Mouse (Mus musculus): Measurements from ENCODE around the gene Ep300. TPM values are rescaled to one million over a fixed set of nuclear protein-coding genes. Genes with fewer than 3 reads are reported as not detected.
"Not testable (repeated sequence)": the region's sequence is repeated elsewhere in the genome, so short reads cannot be mapped to it uniquely, and the experiment has no call there.

Ep300 gene
- polyA plus RNA-seq, 1 experiment from 2014 or later: 18.0 TPM

DNA sequence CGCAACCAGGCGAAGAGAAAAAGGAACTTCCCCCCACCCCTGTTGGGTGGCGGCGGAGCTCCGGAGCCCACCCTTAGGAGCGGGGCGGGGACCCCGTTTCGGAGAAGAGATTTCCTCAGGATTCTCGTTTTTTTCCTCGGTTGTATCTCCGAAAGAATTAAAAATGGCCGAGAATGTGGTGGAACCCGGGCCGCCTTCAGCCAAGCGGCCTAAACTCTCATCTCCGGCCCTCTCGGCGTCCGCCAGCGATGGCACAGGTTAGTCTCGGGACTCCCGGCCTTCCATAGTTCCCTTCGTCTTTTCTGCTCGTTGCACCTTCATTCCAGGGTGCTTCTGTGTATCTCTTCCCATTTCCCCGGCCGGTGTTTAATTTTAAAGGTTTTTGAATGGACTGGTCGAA, 1.3 kb downstream of the Ep300 start:
- H3K4me3 ChIP-seq (replicated peaks; ENCODE audit: low read length): peak overlapping the region; percentile 62
- peaks cover 21% of the 10 kb centered on the region for H3K4me1 ChIP-seq (replicated peaks; ENCODE audit: control insufficient read depth, insufficient read depth, low read length)
- H3K9me3 ChIP-seq (ENCODE audit: control insufficient read depth, low read length): no peaks in the 10 kb centered on the region
- ATAC-seq: no peak
- no peaks in the 10 kb centered on the region for H3K27me3 ChIP-seq (replicated peaks; ENCODE audit: control insufficient read depth, insufficient read depth, low read length)
- peak overlapping the region; percentile 100 for H3K27ac ChIP-seq (ENCODE audit: low read length)
- H3K9ac ChIP-seq (replicated peaks; ENCODE audit: low read depth, low read length): peak overlapping the region; percentile 100
- H3K4me2 ChIP-seq (ENCODE audit: low read length): peak overlapping the region; percentile 62
- 0% methylated on average over 28 of the region's 28 CpGs for WGBS
- no peaks in the 10 kb centered on the region for H3K36me3 ChIP-seq (ENCODE audit: control insufficient read depth, insufficient read depth)

DNA sequence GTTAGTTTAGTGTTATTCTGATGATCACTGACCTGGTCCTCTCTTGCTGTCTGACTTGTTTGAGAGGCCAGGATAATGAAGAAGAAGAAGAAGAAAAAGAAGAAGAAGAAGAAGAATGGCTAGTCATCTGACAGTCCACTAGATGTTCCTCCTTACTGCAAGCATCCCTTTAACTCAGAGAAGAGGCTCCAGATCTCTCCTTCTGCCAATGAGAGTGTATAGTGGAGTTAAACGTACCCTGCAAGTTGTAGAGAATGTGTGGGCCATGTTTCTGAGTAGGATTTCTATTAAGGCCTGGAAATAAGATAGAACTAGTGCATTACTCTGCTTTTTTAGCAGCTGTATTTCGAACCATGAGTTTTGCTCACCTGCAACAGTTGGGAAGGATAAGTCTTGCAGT, 2.5 kb downstream of the Ep300 start:
- no peaks in the 10 kb centered on the region for H3K27me3 ChIP-seq (replicated peaks; ENCODE audit: control insufficient read depth, insufficient read depth, low read length)
- no peak overlapping the region for H3K27ac ChIP-seq (ENCODE audit: low read length)
- peak overlapping the region; percentile 62 for H3K4me2 ChIP-seq (ENCODE audit: low read length)
- 41% methylated on average over 2 of the region's 2 CpGs for WGBS
- H3K4me1 ChIP-seq (replicated peaks; ENCODE audit: control insufficient read depth, insufficient read depth, low read length): peaks cover 21% of the 10 kb centered on the region
- peak overlapping the region; percentile 100 for H3K9ac ChIP-seq (replicated peaks; ENCODE audit: low read depth, low read length)
- ATAC-seq: no peak
- H3K9me3 ChIP-seq (ENCODE audit: control insufficient read depth, low read length): no peaks in the 10 kb centered on the region
- peak overlapping the region; percentile 62 for H3K4me3 ChIP-seq (replicated peaks; ENCODE audit: low read length)
- H3K36me3 ChIP-seq (ENCODE audit: control insufficient read depth, insufficient read depth): no peaks in the 10 kb centered on the region

DNA sequence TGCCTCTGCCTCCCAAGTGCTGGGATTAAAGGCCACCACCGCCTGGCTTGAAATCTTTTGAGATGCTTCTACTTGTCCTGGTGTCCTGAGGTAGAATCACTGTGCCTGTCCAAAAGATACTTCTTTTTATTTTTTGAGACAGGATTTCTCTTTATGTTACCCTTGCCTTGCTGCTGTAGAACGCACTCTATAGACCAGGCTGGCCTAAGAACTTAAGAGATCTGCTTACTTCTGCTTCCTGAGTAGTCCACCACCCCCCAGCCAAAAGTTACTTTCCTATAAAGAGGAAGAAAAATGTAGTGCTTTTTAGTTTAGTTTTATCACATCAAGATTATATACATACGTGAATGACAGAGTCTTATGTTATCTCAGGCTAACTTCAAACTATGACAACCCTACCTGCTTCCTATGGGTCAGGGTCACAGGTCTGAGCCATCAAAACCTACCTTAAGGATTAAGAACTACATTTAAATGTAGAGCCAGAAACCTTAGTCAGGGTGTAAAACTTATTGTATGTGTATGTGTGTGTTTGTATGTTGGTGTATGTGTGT, 9.1 kb downstream of the Ep300 start:
- ATAC-seq: no peak
- Histone ChIP-seq H3K27ac (ENCODE audit: low read length) (no peak overlapping the region), H3K27me3 (replicated peaks; ENCODE audit: control insufficient read depth, insufficient read depth, low read length) (no peaks in the 10 kb centered on the region), H3K4me1 (replicated peaks; ENCODE audit: control insufficient read depth, insufficient read depth, low read length) (peaks cover 10% of the 10 kb centered on the region), H3K4me3 (replicated peaks; ENCODE audit: low read length) (no peak overlapping the region), H3K9ac (replicated peaks; ENCODE audit: low read depth, low read length) (no peak overlapping the region), H3K9me3 (ENCODE audit: control insufficient read depth, low read length) (no peaks in the 10 kb centered on the region), H3K4me2 (ENCODE audit: low read length) (no peak overlapping the region), H3K36me3 (ENCODE audit: control insufficient read depth, insufficient read depth) (no peaks in the 10 kb centered on the region)
- WGBS: 94% methylated on average over 3 of the region's 3 CpGs

DNA sequence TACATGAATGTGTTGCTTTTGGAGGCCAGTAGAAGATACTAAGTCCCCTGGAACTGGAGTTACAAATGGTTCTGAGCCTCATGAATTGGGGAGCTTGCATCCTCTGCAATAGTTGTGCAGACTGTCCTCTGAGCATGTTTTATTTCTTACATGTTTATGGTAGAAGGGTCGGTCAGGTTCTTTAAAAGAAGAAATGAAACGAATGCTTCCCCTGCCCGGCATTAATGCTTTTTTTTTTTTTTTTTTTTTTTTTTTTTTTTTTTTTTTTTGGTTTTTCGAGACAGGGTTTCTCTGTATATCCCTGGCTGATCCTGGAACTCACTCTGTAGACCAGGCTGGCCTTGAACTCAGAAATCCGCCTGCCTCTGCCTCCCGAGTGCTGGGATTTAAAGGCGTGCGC, 13.6 kb downstream of the Ep300 start:
- not testable (repeated sequence) for H3K9ac ChIP-seq (replicated peaks; ENCODE audit: low read depth, low read length); H3K9me3 ChIP-seq (ENCODE audit: control insufficient read depth, low read length); H3K4me1 ChIP-seq (replicated peaks; ENCODE audit: control insufficient read depth, insufficient read depth, low read length); ATAC-seq; H3K4me3 ChIP-seq (replicated peaks; ENCODE audit: low read length); H3K27ac ChIP-seq (ENCODE audit: low read length); H3K4me2 ChIP-seq (ENCODE audit: low read length); H3K27me3 ChIP-seq (replicated peaks; ENCODE audit: control insufficient read depth, insufficient read depth, low read length)
- WGBS: 93% methylated on average over 8 of the region's 8 CpGs
- H3K36me3 ChIP-seq (ENCODE audit: control insufficient read depth, insufficient read depth): peaks cover 10% of the 10 kb centered on the region

DNA sequence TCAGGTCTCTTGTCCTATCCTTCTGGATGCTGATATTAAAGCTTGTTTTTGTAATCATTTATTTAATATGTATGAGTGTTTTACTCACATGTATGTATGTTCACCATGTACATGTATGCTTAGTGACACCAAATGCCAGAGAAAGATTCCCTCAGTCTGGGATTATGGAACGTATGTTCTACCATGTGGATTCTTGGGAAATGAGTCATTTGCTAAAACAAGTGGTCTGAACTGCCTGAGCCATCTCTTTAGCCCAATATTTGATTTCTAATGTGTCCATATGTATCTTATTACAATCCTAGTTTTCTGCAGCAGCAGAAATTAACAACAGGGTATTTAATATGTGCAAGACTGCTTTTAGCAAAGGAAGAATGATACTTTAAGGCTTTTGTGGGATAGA, 20.1 kb downstream of the Ep300 start:
- Histone ChIP-seq H3K4me2 (ENCODE audit: low read length) (no peak overlapping the region), H3K4me1 (replicated peaks; ENCODE audit: control insufficient read depth, insufficient read depth, low read length) (peaks cover 3% of the 10 kb centered on the region), H3K27ac (ENCODE audit: low read length) (no peak overlapping the region), H3K27me3 (replicated peaks; ENCODE audit: control insufficient read depth, insufficient read depth, low read length) (no peaks in the 10 kb centered on the region), H3K36me3 (ENCODE audit: control insufficient read depth, insufficient read depth) (peaks cover 16% of the 10 kb centered on the region), H3K9ac (replicated peaks; ENCODE audit: low read depth, low read length) (no peak overlapping the region), H3K4me3 (replicated peaks; ENCODE audit: low read length) (no peak overlapping the region), H3K9me3 (ENCODE audit: control insufficient read depth, low read length) (no peaks in the 10 kb centered on the region)
- no peak for ATAC-seq
- WGBS: 88% methylated on average over 1 of the region's 1 CpGs

DNA sequence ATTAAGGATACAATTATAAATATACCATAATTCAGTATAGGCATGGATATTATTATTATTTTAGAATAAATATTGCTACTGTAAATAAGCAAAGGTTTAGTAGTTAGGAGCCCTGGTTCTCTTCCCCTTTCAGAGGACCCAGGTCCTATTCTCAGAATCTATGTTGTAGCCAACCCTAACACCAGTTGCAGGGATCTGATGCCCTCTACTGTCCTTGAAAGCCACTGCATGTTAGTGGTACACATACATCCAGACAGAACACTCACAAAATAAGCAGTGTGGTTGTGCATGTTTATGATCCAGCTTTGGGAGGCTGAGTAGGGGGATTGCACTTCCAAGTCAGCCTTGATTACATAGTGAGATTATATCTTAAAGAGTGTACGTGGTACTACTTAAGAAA, 21.5 kb downstream of the Ep300 start:
- 93% methylated on average over 1 of the region's 1 CpGs for WGBS
- peaks cover 16% of the 10 kb centered on the region for H3K36me3 ChIP-seq (ENCODE audit: control insufficient read depth, insufficient read depth)

DNA sequence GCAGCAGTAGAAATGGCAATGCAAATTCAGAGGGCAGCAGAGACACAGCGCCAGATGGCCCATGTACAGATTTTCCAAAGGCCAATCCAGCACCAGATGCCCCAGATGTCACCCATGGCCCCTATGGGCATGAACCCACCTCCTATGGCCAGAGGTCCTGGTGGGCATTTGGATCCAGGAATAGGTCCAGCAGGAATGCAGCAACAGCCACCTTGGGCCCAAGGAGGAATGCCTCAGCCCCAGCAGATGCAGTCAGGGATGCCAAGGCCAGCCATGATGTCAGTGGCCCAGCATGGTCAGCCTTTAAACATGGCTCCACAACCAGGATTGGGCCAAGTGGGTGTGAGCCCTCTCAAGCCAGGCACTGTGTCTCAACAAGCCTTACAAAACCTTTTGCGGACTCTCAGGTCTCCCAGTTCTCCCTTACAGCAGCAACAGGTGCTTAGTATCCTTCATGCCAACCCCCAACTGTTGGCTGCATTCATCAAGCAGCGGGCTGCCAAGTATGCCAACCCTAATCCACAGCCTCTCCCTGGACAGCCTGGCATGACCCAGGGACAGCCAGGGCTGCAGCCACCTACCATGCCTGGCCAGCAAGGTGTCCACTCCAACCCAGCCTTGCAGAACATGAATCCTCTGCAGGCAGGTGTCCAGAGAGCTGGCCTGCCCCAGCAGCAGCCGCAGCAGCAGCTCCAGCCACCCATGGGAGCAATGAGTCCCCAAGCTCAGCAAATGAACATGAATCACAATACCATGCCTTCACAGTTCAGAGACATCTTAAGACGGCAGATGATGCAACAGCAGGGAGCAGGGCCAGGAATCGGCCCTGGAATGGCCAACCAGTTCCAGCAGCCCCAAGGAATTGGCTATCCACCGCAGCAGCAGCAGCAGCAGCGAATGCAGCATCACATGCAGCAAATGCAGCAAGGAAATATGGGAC, 64.6 kb downstream of the Ep300 start:
- Histone ChIP-seq H3K36me3 (ENCODE audit: control insufficient read depth, insufficient read depth) (peaks cover 40% of the 10 kb centered on the region), H3K9me3 (ENCODE audit: control insufficient read depth, low read length) (no peaks in the 10 kb centered on the region), H3K9ac (replicated peaks; ENCODE audit: low read depth, low read length) (no peak overlapping the region), H3K4me1 (replicated peaks; ENCODE audit: control insufficient read depth, insufficient read depth, low read length) (no peaks in the 10 kb centered on the region), H3K27ac (ENCODE audit: low read length) (no peak overlapping the region), H3K4me2 (ENCODE audit: low read length) (no peak overlapping the region), H3K27me3 (replicated peaks; ENCODE audit: control insufficient read depth, insufficient read depth, low read length) (no peaks in the 10 kb centered on the region), H3K4me3 (replicated peaks; ENCODE audit: low read length) (no peak overlapping the region)
- WGBS: 93% methylated on average over 8 of the region's 8 CpGs
- no peak for ATAC-seq

More for the DNA sequence above, 21.5 kb downstream of the Ep300 start:
- Histone ChIP-seq H3K4me3 (replicated peaks; ENCODE audit: low read length) (no peak overlapping the region), H3K4me1 (replicated peaks; ENCODE audit: control insufficient read depth, insufficient read depth, low read length) (peaks cover 3% of the 10 kb centered on the region), H3K27me3 (replicated peaks; ENCODE audit: control insufficient read depth, insufficient read depth, low read length) (no peaks in the 10 kb centered on the region), H3K9ac (replicated peaks; ENCODE audit: low read depth, low read length) (no peak overlapping the region), H3K9me3 (ENCODE audit: control insufficient read depth, low read length) (no peaks in the 10 kb centered on the region), H3K27ac (ENCODE audit: low read length) (no peak overlapping the region), H3K4me2 (ENCODE audit: low read length) (no peak overlapping the region)
- ATAC-seq: no peak

DNA sequence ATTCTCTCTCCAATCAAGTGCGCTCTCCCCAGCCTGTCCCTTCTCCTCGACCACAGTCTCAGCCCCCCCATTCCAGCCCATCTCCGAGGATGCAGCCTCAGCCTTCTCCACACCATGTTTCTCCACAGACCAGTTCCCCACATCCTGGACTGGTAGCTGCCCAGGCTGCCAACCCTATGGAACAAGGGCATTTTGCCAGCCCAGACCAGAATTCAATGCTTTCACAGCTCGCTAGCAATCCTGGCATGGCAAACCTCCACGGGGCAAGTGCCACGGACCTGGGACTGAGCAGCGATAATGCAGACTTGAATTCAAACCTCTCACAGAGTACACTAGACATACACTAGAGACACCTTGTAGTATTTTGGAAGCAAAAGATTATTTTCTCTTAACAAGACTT, 65.5 kb downstream of the Ep300 start:
- H3K27me3 ChIP-seq (replicated peaks; ENCODE audit: control insufficient read depth, insufficient read depth, low read length): no peaks in the 10 kb centered on the region
- 74% methylated on average over 7 of the region's 7 CpGs for WGBS
- no peak overlapping the region for H3K27ac ChIP-seq (ENCODE audit: low read length)
- H3K4me1 ChIP-seq (replicated peaks; ENCODE audit: control insufficient read depth, insufficient read depth, low read length): no peaks in the 10 kb centered on the region
- H3K4me3 ChIP-seq (replicated peaks; ENCODE audit: low read length): no peak overlapping the region
- H3K36me3 ChIP-seq (ENCODE audit: control insufficient read depth, insufficient read depth): peaks cover 33% of the 10 kb centered on the region
- no peaks in the 10 kb centered on the region for H3K9me3 ChIP-seq (ENCODE audit: control insufficient read depth, low read length)
- H3K9ac ChIP-seq (replicated peaks; ENCODE audit: low read depth, low read length): no peak overlapping the region
- ATAC-seq: no peak
- H3K4me2 ChIP-seq (ENCODE audit: low read length): no peak overlapping the region

DNA sequence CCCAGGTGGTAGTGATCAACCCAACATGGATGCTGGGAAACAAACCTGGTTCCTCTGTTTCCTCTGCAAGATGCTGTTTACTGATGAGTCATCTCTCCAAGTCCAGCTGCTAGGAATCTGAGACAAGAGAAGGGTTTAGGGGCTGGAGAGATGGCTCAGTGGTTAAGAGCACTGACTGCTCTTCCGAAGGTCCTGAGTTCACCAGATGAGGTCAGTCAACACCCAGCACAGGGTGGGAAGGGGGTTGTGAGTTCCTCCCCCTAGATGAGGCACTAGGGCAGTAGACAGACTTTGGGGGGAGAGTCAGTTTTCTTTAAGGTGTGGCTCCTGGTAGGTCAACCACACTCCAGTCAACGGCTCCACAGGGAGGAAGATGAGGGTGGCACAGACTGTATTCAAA, 76.5 kb downstream of the Ep300 start:
- WGBS: 91% methylated on average over 2 of the region's 2 CpGs
- H3K36me3 ChIP-seq (ENCODE audit: control insufficient read depth, insufficient read depth): no peaks in the 10 kb centered on the region
- no peaks in the 10 kb centered on the region for H3K9me3 ChIP-seq (ENCODE audit: control insufficient read depth, low read length)
- H3K4me3 ChIP-seq (replicated peaks; ENCODE audit: low read length): no peak overlapping the region
- no peak for ATAC-seq
- no peak overlapping the region for H3K9ac ChIP-seq (replicated peaks; ENCODE audit: low read depth, low read length)
- H3K4me2 ChIP-seq (ENCODE audit: low read length): no peak overlapping the region
- H3K27me3 ChIP-seq (replicated peaks; ENCODE audit: control insufficient read depth, insufficient read depth, low read length): no peaks in the 10 kb centered on the region
- peaks cover 9% of the 10 kb centered on the region for H3K4me1 ChIP-seq (replicated peaks; ENCODE audit: control insufficient read depth, insufficient read depth, low read length)
- no peak overlapping the region for H3K27ac ChIP-seq (ENCODE audit: low read length)
